Mouse (Mus musculus): ENCODE data around the gene Cdkn1c.

- TF ChIP-seq POLR2A (IDR thresholded peaks at IDR 0.05; ENCODE audit: low read depth, low read length) (no peak), CTCF (conservative IDR thresholded peaks at IDR 0.05; ENCODE audit: insufficient read depth, insufficient read length, low read depth, low read length) (no peak)
Observed at GRCm38 (mm10) chr7:143476702-143477335, 16.0 kb upstream of the Cdkn1c start.

Data from kidney, adult 2 months (tissue).